Mouse (Mus musculus): ENCODE measurements at regions not wholly inside any gene's neighbourhood (a gene's known extent, or its start where the extent isn't known, plus 50 kb on each side); places are given as distances from the start of the nearest gene placed in this dataset.

GRCm38 (mm10) chr8:103270815-103271553 lies 485.5 kb upstream of the Cdh11 start:
- TF ChIP-seq HCFC1 (IDR thresholded peaks at IDR 0.05; ENCODE audit: borderline replicate concordance, insufficient read depth, low read length) (no peak), CHD2 (IDR thresholded peaks at IDR 0.05; ENCODE audit: low read depth, low read length) (no peak), MAFK (IDR thresholded peaks at IDR 0.05; ENCODE audit: insufficient read depth, low read depth, low read length) (no peak), ZC3H11A (IDR thresholded peaks at IDR 0.05; ENCODE audit: borderline replicate concordance, low read depth, low read length) (no peak), ZNF384 (IDR thresholded peaks at IDR 0.05; ENCODE audit: low read depth, low read length) (no peak)
- no peak overlapping the region for H3K9ac ChIP-seq (ENCODE audit: insufficient read depth, low read depth, low read length, poor library complexity, severe bottlenecking)
- H3K4me3 ChIP-seq (ENCODE audit: insufficient read depth in 1 of 2, low read depth in 1 of 2, low read length in 2 of 2, poor library complexity in 1 of 2, severe bottlenecking in 1 of 2) = no peak overlapping the region
- H3K4me1 ChIP-seq (ENCODE audit: control insufficient read depth in 2 of 2, insufficient read depth in 2 of 2, low read length in 2 of 2, poor library complexity in 1 of 2) = no peaks in the 10 kb centered on the region
- DNase-seq (ENCODE audit: low read depth, low spot score) = no peak
- no peak overlapping the region for H3K27ac ChIP-seq (ENCODE audit: insufficient read depth, low read depth, low read length, poor library complexity, severe bottlenecking)
- H3K9me3 ChIP-seq (ENCODE audit: control insufficient read depth, insufficient read depth, low read depth, low read length) = no peaks in the 10 kb centered on the region
- H3K36me3 ChIP-seq (ENCODE audit: control insufficient read depth, insufficient read depth, low read length, poor library complexity, severe bottlenecking) = no peaks in the 10 kb centered on the region
- in situ Hi-C loops (cut with MboI; ENCODE audit: low sequenced_read_pairs in 2 of 2, unreplicated experiment in 2 of 2) = no loop called here

- H3K9me3 ChIP-seq (ENCODE audit: control insufficient read depth, insufficient read depth, low read depth, low read length) = no peaks in the 10 kb centered on the region
- H3K36me3 ChIP-seq (ENCODE audit: control insufficient read depth, insufficient read depth, low read length, poor library complexity, severe bottlenecking) = no peaks in the 10 kb centered on the region
- no peak for DNase-seq (ENCODE audit: low read depth, low spot score)
- TF ChIP-seq ZC3H11A (IDR thresholded peaks at IDR 0.05; ENCODE audit: borderline replicate concordance, low read depth, low read length) (no peak), HCFC1 (IDR thresholded peaks at IDR 0.05; ENCODE audit: borderline replicate concordance, insufficient read depth, low read length) (no peak), CHD2 (IDR thresholded peaks at IDR 0.05; ENCODE audit: low read depth, low read length) (no peak), MAFK (IDR thresholded peaks at IDR 0.05; ENCODE audit: insufficient read depth, low read depth, low read length) (no peak), ZNF384 (IDR thresholded peaks at IDR 0.05; ENCODE audit: low read depth, low read length) (no peak)
- in situ Hi-C loops (cut with MboI; ENCODE audit: low sequenced_read_pairs in 2 of 2, unreplicated experiment in 2 of 2) = no loop called here
- no peaks in the 10 kb centered on the region for H3K4me1 ChIP-seq (ENCODE audit: control insufficient read depth in 2 of 2, insufficient read depth in 2 of 2, low read length in 2 of 2, poor library complexity in 1 of 2)
- no peak overlapping the region for H3K27ac ChIP-seq (ENCODE audit: insufficient read depth, low read depth, low read length, poor library complexity, severe bottlenecking)
- H3K9ac ChIP-seq (ENCODE audit: insufficient read depth, low read depth, low read length, poor library complexity, severe bottlenecking) = no peak overlapping the region
- H3K4me3 ChIP-seq (ENCODE audit: insufficient read depth in 1 of 2, low read depth in 1 of 2, low read length in 2 of 2, poor library complexity in 1 of 2, severe bottlenecking in 1 of 2) = no peak overlapping the region
Measured at GRCm38 (mm10) chr8:103272305-103273079, 487.1 kb upstream of the Cdh11 start.

- H3K9me3 ChIP-seq (ENCODE audit: control insufficient read depth, insufficient read depth, low read depth, low read length) = no peaks in the 10 kb centered on the region
- DNase-seq (ENCODE audit: low read depth, low spot score) = no peak
- in situ Hi-C loops (cut with MboI; ENCODE audit: low sequenced_read_pairs in 2 of 2, unreplicated experiment in 2 of 2) = no loop called here
- TF ChIP-seq ZNF384 (IDR thresholded peaks at IDR 0.05; ENCODE audit: low read depth, low read length) (no peak), MAFK (IDR thresholded peaks at IDR 0.05; ENCODE audit: insufficient read depth, low read depth, low read length) (no peak), HCFC1 (IDR thresholded peaks at IDR 0.05; ENCODE audit: borderline replicate concordance, insufficient read depth, low read length) (no peak), ZC3H11A (IDR thresholded peaks at IDR 0.05; ENCODE audit: borderline replicate concordance, low read depth, low read length) (no peak), CHD2 (IDR thresholded peaks at IDR 0.05; ENCODE audit: low read depth, low read length) (no peak)
- H3K36me3 ChIP-seq (ENCODE audit: control insufficient read depth, insufficient read depth, low read length, poor library complexity, severe bottlenecking) = no peaks in the 10 kb centered on the region
- no peak overlapping the region for H3K27ac ChIP-seq (ENCODE audit: insufficient read depth, low read depth, low read length, poor library complexity, severe bottlenecking)
- H3K4me3 ChIP-seq (ENCODE audit: insufficient read depth in 1 of 2, low read depth in 1 of 2, low read length in 2 of 2, poor library complexity in 1 of 2, severe bottlenecking in 1 of 2) = no peak overlapping the region
- no peaks in the 10 kb centered on the region for H3K4me1 ChIP-seq (ENCODE audit: control insufficient read depth in 2 of 2, insufficient read depth in 2 of 2, low read length in 2 of 2, poor library complexity in 1 of 2)
- H3K9ac ChIP-seq (ENCODE audit: insufficient read depth, low read depth, low read length, poor library complexity, severe bottlenecking) = no peak overlapping the region
Measured at GRCm38 (mm10) chr8:103273476-103273875, 488.0 kb upstream of the Cdh11 start.

- TF ChIP-seq MAFK (IDR thresholded peaks at IDR 0.05; ENCODE audit: insufficient read depth, low read depth, low read length) (no peak), ZC3H11A (IDR thresholded peaks at IDR 0.05; ENCODE audit: borderline replicate concordance, low read depth, low read length) (no peak), ZNF384 (IDR thresholded peaks at IDR 0.05; ENCODE audit: low read depth, low read length) (no peak), HCFC1 (IDR thresholded peaks at IDR 0.05; ENCODE audit: borderline replicate concordance, insufficient read depth, low read length) (no peak), CHD2 (IDR thresholded peaks at IDR 0.05; ENCODE audit: low read depth, low read length) (no peak)
- no peak for DNase-seq (ENCODE audit: low read depth, low spot score)
- Histone ChIP-seq H3K9me3 (ENCODE audit: control insufficient read depth, insufficient read depth, low read depth, low read length) (no peaks in the 10 kb centered on the region), H3K36me3 (ENCODE audit: control insufficient read depth, insufficient read depth, low read length, poor library complexity, severe bottlenecking) (no peaks in the 10 kb centered on the region), H3K9ac (ENCODE audit: insufficient read depth, low read depth, low read length, poor library complexity, severe bottlenecking) (no peak overlapping the region), H3K27ac (ENCODE audit: insufficient read depth, low read depth, low read length, poor library complexity, severe bottlenecking) (no peak overlapping the region), H3K4me1 (ENCODE audit: control insufficient read depth in 2 of 2, insufficient read depth in 2 of 2, low read length in 2 of 2, poor library complexity in 1 of 2) (no peaks in the 10 kb centered on the region), H3K4me3 (ENCODE audit: insufficient read depth in 1 of 2, low read depth in 1 of 2, low read length in 2 of 2, poor library complexity in 1 of 2, severe bottlenecking in 1 of 2) (no peak overlapping the region)
- in situ Hi-C loops (cut with MboI; ENCODE audit: low sequenced_read_pairs in 2 of 2, unreplicated experiment in 2 of 2) = no loop called here
Measured at GRCm38 (mm10) chr8:103281801-103282200, 496.4 kb upstream of the Cdh11 start.
